Mouse (Mus musculus) limb, embryonic 11.5 days (tissue): ENCODE data around the gene Pkib. TPM values are rescaled to one million over a fixed set of nuclear protein-coding genes. Genes with fewer than 3 reads are reported as not detected.

ENCODE experiments used
- ATAC-seq: fragments of 200-750 bp; cut with Nextera tagmentation; 2 replicates; pipeline ENCODE4 v1.8.0; 2017; ENCODE audit warnings: low read depth; ENCODE audit not compliant: insufficient number of reproducible peaks, low FRiP score, low TSS enrichment
- DNase-seq: peaks from one replicate; pipeline ENCODE4 v3.0.0-alpha.2; 2015; ENCODE audit warnings: low spot score
- H3K27ac ChIP-seq: fragments of 300-500 bp; sonication (generic); replicated peaks from 2 replicates; pipeline ENCODE4 v1.5.1; 2014; ENCODE audit warnings: low read depth, mild to moderate bottlenecking, low read length
- H3K27me3 ChIP-seq: fragments of 300-500 bp; sonication (generic); 2 replicates; pipeline ENCODE4 v1.6.1; 2014; ENCODE audit warnings: mild to moderate bottlenecking, low read length, mixed read lengths; ENCODE audit not compliant: control insufficient read depth, insufficient read depth
- H3K36me3 ChIP-seq: fragments of 300-500 bp; sonication (generic); 2 replicates; pipeline ENCODE4 v1.6.1; 2014; ENCODE audit warnings: mild to moderate bottlenecking, low read length, moderate library complexity, mixed read lengths; ENCODE audit not compliant: control insufficient read depth, insufficient read depth
- H3K4me1 ChIP-seq: fragments of 300-500 bp; sonication (generic); 2 replicates; pipeline ENCODE4 v1.6.1; 2014; ENCODE audit warnings: low read length, mixed read lengths; ENCODE audit not compliant: control insufficient read depth, insufficient read depth
- H3K4me2 ChIP-seq: fragments of 300-500 bp; sonication (generic); 2 replicates; pipeline ENCODE4 v1.6.1; 2014; ENCODE audit warnings: low read depth, mild to moderate bottlenecking, moderate library complexity; ENCODE audit not compliant: severe bottlenecking
- H3K4me3 ChIP-seq: fragments of 300-500 bp; sonication (generic); 2 replicates; pipeline ENCODE4 v1.5.1; 2014; ENCODE audit warnings: low read depth, low read length
- H3K9ac ChIP-seq: fragments of 300-500 bp; sonication (generic); 2 replicates; pipeline ENCODE4 v1.6.1; 2014; ENCODE audit warnings: mild to moderate bottlenecking, low read length
- H3K9me3 ChIP-seq: fragments of 300-500 bp; sonication (generic); 2 replicates; pipeline ENCODE4 v1.6.1; 2016; ENCODE audit warnings: low read length; ENCODE audit not compliant: control insufficient read depth
- WGBS: fragments of 180-500 bp; shearing (Covaris S2); extraction: QIAGEN DNeasy Blood & Tissue Kit; methylation state at CpG from one replicate; pipeline ENCODE4 v1.1.7; 2014; 5-methylcytosine and 5-hydroxymethylcytosine counted together
- polyA plus RNA-seq: library from polyadenylated mRNA; unstranded; fragments of >200 nt; fragmentation: Nextera tagmentation; extraction: Ambion mirVana; gene quantifications from 2 replicates; pipeline ENCODE4 v1.2.1, GENCODE M21; 2014

Gene Pkib
- polyA plus RNA-seq, 1 experiment from 2014 or later = 0.17 TPM

DNA sequence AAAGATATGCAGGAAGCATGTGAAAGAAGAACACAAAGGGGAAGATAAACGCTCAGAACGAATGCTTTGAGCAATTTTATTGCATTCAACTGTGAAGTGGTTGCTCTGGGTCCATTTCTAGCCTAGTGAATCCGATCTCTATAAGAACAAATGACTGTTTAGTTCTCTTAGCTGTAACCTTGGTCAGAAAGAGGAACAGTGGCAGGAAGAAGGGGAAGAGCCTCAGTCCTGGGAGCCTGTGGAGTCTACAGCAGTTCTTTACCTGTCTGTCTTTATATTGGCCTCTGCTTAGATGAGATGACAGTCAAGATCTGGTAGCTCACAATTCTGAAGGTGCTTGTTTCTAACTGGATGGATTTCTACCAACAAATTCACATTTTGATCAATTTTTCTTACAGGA lies 56.2 kb downstream of the Pkib start:
- Histone ChIP-seq H3K27ac (no peak overlapping the region), H3K4me3 (no peak overlapping the region), H3K4me1 (no peaks in the 10 kb centered on the region), H3K36me3 (no peaks in the 10 kb centered on the region), H3K4me2 (no peak overlapping the region), H3K27me3 (no peaks in the 10 kb centered on the region), H3K9me3 (no peaks in the 10 kb centered on the region), H3K9ac (no peak overlapping the region)
- ATAC-seq = no peak
- no peak for DNase-seq
- 86% methylated on average over 3 of the region's 3 CpGs for WGBS

- DNase-seq (no peak), ATAC-seq (no peak)
- H3K4me2 ChIP-seq = no peak overlapping the region
- no peaks in the 10 kb centered on the region for H3K9me3 ChIP-seq
- H3K27me3 ChIP-seq = no peaks in the 10 kb centered on the region
- H3K4me3 ChIP-seq = no peak overlapping the region
- no peak overlapping the region for H3K27ac ChIP-seq
- no peak overlapping the region for H3K9ac ChIP-seq
- no peaks in the 10 kb centered on the region for H3K4me1 ChIP-seq
- WGBS = 80% methylated on average over 2 of the region's 2 CpGs
- no peaks in the 10 kb centered on the region for H3K36me3 ChIP-seq
These were observed 58.4 kb downstream of the Pkib start for GRCm38 (mm10) chr10:57690161-57690560.

DNA sequence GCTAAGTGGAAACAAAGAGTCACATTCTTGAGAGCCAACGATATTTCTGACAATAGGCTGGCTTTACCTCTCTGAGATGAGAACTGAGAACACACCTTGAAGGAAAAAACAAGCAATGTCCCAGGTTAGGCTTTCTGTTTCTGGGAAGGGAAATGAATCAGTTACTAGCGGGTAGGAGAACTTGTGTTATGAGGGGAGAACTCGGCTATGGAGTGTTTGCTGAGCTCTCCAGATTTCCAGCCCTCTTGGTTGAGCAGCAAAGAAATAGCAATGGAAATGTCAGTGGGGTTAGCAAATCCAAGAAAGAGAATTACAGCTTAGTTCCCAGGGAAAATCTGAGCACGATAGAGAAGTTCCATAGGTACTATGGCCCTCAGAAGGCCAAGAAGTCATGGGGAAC lies 70.5 kb downstream of the Pkib start:
- no peak overlapping the region for H3K9ac ChIP-seq
- H3K36me3 ChIP-seq = no peaks in the 10 kb centered on the region
- no peak overlapping the region for H3K27ac ChIP-seq
- no peaks in the 10 kb centered on the region for H3K4me1 ChIP-seq
- DNase-seq (no peak), ATAC-seq (no peak)
- WGBS = 82% methylated on average over 4 of the region's 4 CpGs
- H3K4me3 ChIP-seq = no peak overlapping the region
- H3K4me2 ChIP-seq = no peak overlapping the region
- no peaks in the 10 kb centered on the region for H3K27me3 ChIP-seq
- no peaks in the 10 kb centered on the region for H3K9me3 ChIP-seq

- DNase-seq (no peak), ATAC-seq (no peak)
- Histone ChIP-seq H3K4me3 (no peak overlapping the region), H3K4me1 (no peaks in the 10 kb centered on the region), H3K4me2 (no peak overlapping the region), H3K36me3 (no peaks in the 10 kb centered on the region), H3K27ac (no peak overlapping the region), H3K9ac (no peak overlapping the region), H3K27me3 (no peaks in the 10 kb centered on the region), H3K9me3 (no peaks in the 10 kb centered on the region)
These were observed 89.3 kb downstream of the Pkib start for GRCm38 (mm10) chr10:57721035-57721434.

DNA sequence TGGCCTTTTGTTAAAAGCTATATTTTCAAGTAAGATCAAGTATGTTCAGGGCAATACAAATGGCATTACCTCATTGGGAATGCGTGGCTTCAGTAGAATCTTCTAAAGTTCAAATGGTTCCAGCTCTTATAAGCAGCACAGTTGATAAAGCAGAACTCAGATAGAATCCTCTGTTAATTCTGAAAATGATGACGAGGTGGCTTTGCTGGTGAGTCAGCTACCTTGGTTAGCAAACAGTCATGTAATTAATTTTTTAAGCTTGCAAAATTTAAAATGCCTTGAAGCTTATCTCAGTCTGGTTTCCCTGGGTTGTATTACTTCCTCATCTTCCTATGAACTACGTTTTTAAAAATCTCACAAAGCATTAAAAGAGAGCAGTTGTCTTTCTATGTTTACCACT lies 90.6 kb downstream of the Pkib start:
- Histone ChIP-seq H3K4me1 (no peaks in the 10 kb centered on the region), H3K9ac (no peak overlapping the region), H3K9me3 (no peaks in the 10 kb centered on the region), H3K36me3 (no peaks in the 10 kb centered on the region), H3K4me3 (no peak overlapping the region), H3K4me2 (no peak overlapping the region), H3K27me3 (no peaks in the 10 kb centered on the region), H3K27ac (no peak overlapping the region)
- ATAC-seq = no peak
- no peak for DNase-seq
- WGBS = 75% methylated on average over 3 of the region's 3 CpGs

- Histone ChIP-seq H3K27me3 (no peaks in the 10 kb centered on the region), H3K4me2 (no peak overlapping the region), H3K4me3 (no peak overlapping the region), H3K27ac (no peak overlapping the region), H3K4me1 (no peaks in the 10 kb centered on the region), H3K9me3 (no peaks in the 10 kb centered on the region), H3K36me3 (no peaks in the 10 kb centered on the region), H3K9ac (no peak overlapping the region)
- ATAC-seq (no peak), DNase-seq (no peak)
- 85% methylated on average over 8 of the region's 8 CpGs for WGBS
These were observed 95.9 kb downstream of the Pkib start for GRCm38 (mm10) chr10:57727666-57728065.

DNA sequence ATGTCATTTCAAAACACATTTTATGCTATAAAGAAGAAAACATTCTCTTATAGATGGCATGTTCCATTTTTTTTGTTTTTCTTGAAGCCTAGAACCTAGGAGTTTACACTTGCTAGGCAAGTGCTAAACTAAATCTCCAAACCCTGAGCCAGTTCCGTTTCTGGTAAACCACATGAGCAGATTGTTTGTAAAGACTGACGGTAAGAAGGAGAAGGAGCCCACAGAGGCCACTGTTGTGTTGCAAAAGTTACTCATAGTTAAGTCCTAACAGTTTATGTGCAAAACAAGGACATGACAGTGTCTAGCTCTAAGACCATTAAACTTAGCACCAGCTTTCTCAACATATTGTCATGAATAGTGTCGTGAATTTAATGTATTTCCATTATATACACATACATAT lies 99.9 kb downstream of the Pkib start:
- 82% methylated on average over 3 of the region's 3 CpGs for WGBS
- Histone ChIP-seq H3K4me2 (no peak overlapping the region), H3K4me3 (no peak overlapping the region), H3K4me1 (no peaks in the 10 kb centered on the region), H3K9ac (no peak overlapping the region), H3K9me3 (no peaks in the 10 kb centered on the region), H3K36me3 (no peaks in the 10 kb centered on the region), H3K27me3 (no peaks in the 10 kb centered on the region), H3K27ac (no peak overlapping the region)
- ATAC-seq (no peak), DNase-seq (no peak)

- DNase-seq (no peak), ATAC-seq (no peak)
- Histone ChIP-seq H3K36me3 (no peaks in the 10 kb centered on the region), H3K4me1 (no peaks in the 10 kb centered on the region), H3K4me2 (no peak overlapping the region), H3K27me3 (no peaks in the 10 kb centered on the region), H3K9ac (no peak overlapping the region), H3K9me3 (no peaks in the 10 kb centered on the region), H3K27ac (no peak overlapping the region), H3K4me3 (no peak overlapping the region)
- 84% methylated on average over 4 of the region's 4 CpGs for WGBS
These were observed 109.0 kb downstream of the Pkib start for GRCm38 (mm10) chr10:57740733-57741132.

DNA sequence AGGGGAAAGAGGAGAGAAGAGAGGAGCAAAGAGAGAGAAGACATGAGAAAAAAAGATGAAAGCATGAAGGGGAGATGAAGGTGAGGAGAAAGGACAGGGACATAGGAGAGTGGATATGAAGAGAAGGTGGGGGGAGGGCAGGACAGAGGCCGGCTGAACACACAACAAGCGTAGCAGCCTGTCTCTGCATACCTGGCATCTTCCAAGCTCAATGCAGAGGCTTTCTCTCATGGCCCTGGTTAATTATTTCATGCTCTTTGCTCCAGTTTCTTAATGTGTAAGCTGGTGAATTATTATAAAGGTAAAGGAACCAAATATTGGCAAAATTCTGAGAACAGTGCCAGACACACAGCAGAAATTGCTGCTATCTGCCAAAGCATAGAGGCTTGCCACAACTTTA lies 109.6 kb downstream of the Pkib start:
- Histone ChIP-seq H3K4me3 (no peak overlapping the region), H3K36me3 (no peaks in the 10 kb centered on the region), H3K4me1 (no peaks in the 10 kb centered on the region), H3K4me2 (no peak overlapping the region), H3K9ac (no peak overlapping the region), H3K27ac (no peak overlapping the region), H3K27me3 (no peaks in the 10 kb centered on the region), H3K9me3 (no peaks in the 10 kb centered on the region)
- whole genome bisulfite sequencing = 66% methylated on average over 2 of the region's 2 CpGs
- no peak for ATAC-seq
- DNase-seq = no peak
